Mouse (Mus musculus) layer of hippocampus, adult 9-10 months (tissue): ENCODE results near the gene Cxcr5.

Source experiments
- DNase-seq: peaks from one replicate; pipeline ENCODE4 v3.0.0; 2022; ENCODE audit warnings: low spot score

The Cxcr5 gene

GRCm38 (mm10) chr9:44494863-44495809 is 66.5 kb downstream of the Cxcr5 start:
- DNase-seq: no peak

- no peak for DNase-seq
Measured at GRCm38 (mm10) chr9:44494261-44494862, 67.3 kb downstream of the Cxcr5 start.

GRCm38 (mm10) chr9:44492631-44493461 is 68.8 kb downstream of the Cxcr5 start:
- no peak for DNase-seq

- no peak for DNase-seq
Measured at GRCm38 (mm10) chr9:44491351-44491750, 70.3 kb downstream of the Cxcr5 start.

GRCm38 (mm10) chr9:44490086-44490967 is 71.3 kb downstream of the Cxcr5 start:
- DNase-seq: no peak

GRCm38 (mm10) chr9:44489651-44490085 is 72.0 kb downstream of the Cxcr5 start:
- no peak for DNase-seq

GRCm38 (mm10) chr9:44488855-44489381 is 72.8 kb downstream of the Cxcr5 start:
- no peak for DNase-seq

- DNase-seq: no peak
Measured at GRCm38 (mm10) chr9:44488416-44488815, 73.3 kb downstream of the Cxcr5 start.

- DNase-seq: no peak
Measured at GRCm38 (mm10) chr9:44487441-44487840, 74.2 kb downstream of the Cxcr5 start.

GRCm38 (mm10) chr9:44486741-44487421 is 74.8 kb downstream of the Cxcr5 start:
- DNase-seq: no peak

- no peak for DNase-seq
Measured at GRCm38 (mm10) chr9:44486335-44486734, 75.3 kb downstream of the Cxcr5 start.

GRCm38 (mm10) chr9:44485516-44486161 is 76.0 kb downstream of the Cxcr5 start:
- no peak for DNase-seq

GRCm38 (mm10) chr9:44485105-44485515 is 76.6 kb downstream of the Cxcr5 start:
- no peak for DNase-seq

GRCm38 (mm10) chr9:44484311-44485104 is 77.2 kb downstream of the Cxcr5 start:
- no peak for DNase-seq

GRCm38 (mm10) chr9:44483510-44484044 is 78.1 kb downstream of the Cxcr5 start:
- DNase-seq: no peak

- DNase-seq: no peak
Measured at GRCm38 (mm10) chr9:44483041-44483509, 78.6 kb downstream of the Cxcr5 start.

GRCm38 (mm10) chr9:44482552-44482951 is 79.1 kb downstream of the Cxcr5 start, which contains the start of gene Bcl9l:
TSS of gene Bcl9l (plus strand) at chr9:44482825.
- DNase-seq: peak; percentile 80

- DNase-seq: no peak
Measured at GRCm38 (mm10) chr9:44482112-44482511, 79.6 kb downstream of the Cxcr5 start.
